ENCODE assay signal across 8 mouse cellular contexts in genomic region chr2:38688791-38689520, GRCm38 (mm10). TPM values are rescaled to one million over a fixed set of nuclear protein-coding genes. Genes with fewer than 3 reads are reported as not detected.
A peak's percentile ranks its signal among the peaks of the same experiment; 100 is the strongest.
DNase-seq lines count a peak whose midpoint lies in the region; ATAC-seq and TF ChIP-seq lines count a peak whose summit lies in the region.

No protein-coding gene starts in this region.

- no peaks in the 10 kb centered on the region for H3K9me3 ChIP-seq in lung, embryonic 14.5 days (ENCODE audit: low read depth, low read length)
- H3K9me3 ChIP-seq in forebrain, postnatal 0 days (ENCODE audit: low read length): no peaks in the 10 kb centered on the region
- no peaks in the 10 kb centered on the region for H3K9me3 ChIP-seq in kidney, postnatal 0 days (replicated peaks; ENCODE audit: low read length)

- no peaks in the 10 kb centered on the region for H3K36me3 ChIP-seq in lung, embryonic 14.5 days (ENCODE audit: insufficient read depth)
- H3K36me3 ChIP-seq in forebrain, postnatal 0 days (ENCODE audit: insufficient read depth): no peaks in the 10 kb centered on the region
- H3K36me3 ChIP-seq in kidney, postnatal 0 days (ENCODE audit: insufficient read depth, low read length): no peaks in the 10 kb centered on the region

- no peak for TF ChIP-seq POLR2A in cerebellum, adult 2 months (IDR thresholded peaks at IDR 0.05; ENCODE audit: borderline replicate concordance, insufficient read depth, low read length)

- WGBS in lung, embryonic 14.5 days: 4% methylated on average over 29 of the region's 29 CpGs
- 7% methylated on average over 29 of the region's 29 CpGs for WGBS in cerebellum, adult 2 months
- 3% methylated on average over 25 of the region's 29 CpGs for WGBS in forebrain, postnatal 0 days
- 7% methylated on average over 27 of the region's 29 CpGs for WGBS in kidney, postnatal 0 days

- no peaks in the 10 kb centered on the region for H3K27me3 ChIP-seq in lung, embryonic 14.5 days (ENCODE audit: insufficient read depth, low read length)
- H3K27me3 ChIP-seq in cerebellum, adult 2 months (ENCODE audit: control insufficient read depth, insufficient read depth, low read length): no peaks in the 10 kb centered on the region
- no peaks in the 10 kb centered on the region for H3K27me3 ChIP-seq in forebrain, postnatal 0 days (ENCODE audit: insufficient read depth, low read length)
- H3K27me3 ChIP-seq in kidney, postnatal 0 days (ENCODE audit: insufficient read depth, low read length): no peaks in the 10 kb centered on the region

- no peaks in the 10 kb centered on the region for H3K4me1 ChIP-seq in lung, embryonic 14.5 days (ENCODE audit: insufficient read depth)
- 0 out of 2 replicates have a peak, but pooled peaks cover 2% of the 10 kb centered on the region for H3K4me1 ChIP-seq in cerebellum, adult 2 months (ENCODE audit: control insufficient read depth, insufficient read depth, low read length)
- 0 out of 2 replicates have a peak, but pooled peaks cover 5% of the 10 kb centered on the region for H3K4me1 ChIP-seq in forebrain, postnatal 0 days (ENCODE audit: insufficient read depth)
- H3K4me1 ChIP-seq in kidney, postnatal 0 days (replicated peaks; ENCODE audit: insufficient read depth, low read length): no peaks in the 10 kb centered on the region

- peak overlapping the region; percentile 63 for H3K4me2 ChIP-seq in lung, embryonic 14.5 days
- H3K4me2 ChIP-seq in forebrain, postnatal 0 days (ENCODE audit: low read depth): peak overlapping the region; percentile 49
- H3K4me2 ChIP-seq in kidney, postnatal 0 days (ENCODE audit: low read length): peak overlapping the region; percentile 60

- peak; percentile 69 for TF ChIP-seq CTCF in lung, embryonic 14.5 days (IDR thresholded peaks at IDR 0.05; ENCODE audit: low read depth)
- peak; percentile 52 for TF ChIP-seq CTCF in cerebellum, adult 2 months (IDR thresholded peaks at IDR 0.05; ENCODE audit: borderline replicate concordance, insufficient read depth, low read depth, low read length)
- TF ChIP-seq CTCF in forebrain, postnatal 0 days (IDR thresholded peaks at IDR 0.05; ENCODE audit: low read depth): peak; percentile 71
- TF ChIP-seq CTCF in kidney, postnatal 0 days (IDR thresholded peaks at IDR 0.05; ENCODE audit: low read depth): peak; percentile 63

- peak overlapping the region; percentile 29 for H3K9ac ChIP-seq in lung, embryonic 14.5 days
- peak overlapping the region; percentile 44 for H3K9ac ChIP-seq in forebrain, postnatal 0 days
- H3K9ac ChIP-seq in kidney, postnatal 0 days (ENCODE audit: low read depth, low read length): peak overlapping the region; percentile 35; the same call in 1 of the 2 replicates

- peak; percentile 69 for DNase-seq in lung, embryonic 14.5 days
- no peak for DNase-seq in lung, postnatal 25 days (ENCODE audit: low spot score)
- DNase-seq in cerebellum, adult 2 months: peak; percentile 27 to 45
- peak; percentile 85 for DNase-seq in forebrain, postnatal 0 days
- peak; percentile 49 for DNase-seq in kidney, postnatal 0 days (ENCODE audit: low spot score)
- DNase-seq in lung, postnatal 36 days: peak; percentile 21
- peak; percentile 74 for DNase-seq in right cerebral cortex, postnatal 4 days
- no peak for DNase-seq in urinary bladder, postnatal 4 days (ENCODE audit: low spot score in 2 of 2)

- H3K4me3 ChIP-seq in lung, embryonic 14.5 days (ENCODE audit: low read depth, low read length): peak overlapping the region; percentile 25
- no peak overlapping the region for H3K4me3 ChIP-seq in cerebellum, adult 2 months (replicated peaks; ENCODE audit: insufficient read depth, low read depth, low read length)
- H3K4me3 ChIP-seq in forebrain, postnatal 0 days (ENCODE audit: low read depth, low read length): peak overlapping the region; percentile 19
- H3K4me3 ChIP-seq in kidney, postnatal 0 days (replicated peaks; ENCODE audit: low read depth, low read length): peak overlapping the region; percentile 16

- ATAC-seq in lung, embryonic 14.5 days (ENCODE audit: insufficient read depth): peak; percentile 78
- peak; percentile 93 for ATAC-seq in forebrain, postnatal 0 days
- ATAC-seq in kidney, postnatal 0 days (replicated peaks; ENCODE audit: low FRiP score, low read depth): no peak; the same call in 1 of the 2 replicates

- H3K27ac ChIP-seq in lung, embryonic 14.5 days (ENCODE audit: low read depth): no peak overlapping the region
- H3K27ac ChIP-seq in cerebellum, adult 2 months (ENCODE audit: insufficient read depth, low read length): no peak overlapping the region
- no peak overlapping the region; the same call in 1 of the 2 replicates for H3K27ac ChIP-seq in forebrain, postnatal 0 days (ENCODE audit: low read depth, low read length)
- H3K27ac ChIP-seq in kidney, postnatal 0 days: no peak overlapping the region

RNA-seq across cellular contexts. Expression of gene Nr5a1, which starts 25.4 kb away (rescaled TPM):
- 0.14 and 0.29 TPM in 2 replicates for polyA plus RNA-seq in lung, embryonic 14.5 days (2014; fragmentation: Nextera tagmentation; extraction: Ambion mirVana)
- 0.05 TPM in 1 of 2 replicates, not detected in the other for polyA plus RNA-seq in cerebellum, adult 2 months (2012; rRNA removed)
- 0.23 and 1.3 TPM in 2 replicates for total RNA-seq in forebrain, postnatal 0 days (2014; rRNA removed)
- polyA plus RNA-seq in forebrain, postnatal 0 days (2015; fragmentation: Nextera tagmentation; extraction: Ambion mirVana): 0.45 TPM in 1 of 2 replicates, not detected in the other
- polyA plus RNA-seq in kidney, postnatal 0 days (2015; fragmentation: Nextera tagmentation; extraction: Ambion mirVana): 0.36 and 0.56 TPM in 2 replicates

RNA-seq across cellular contexts. Expression of gene Psmb7, which starts 45.1 kb away (rescaled TPM):
- polyA plus RNA-seq in lung, embryonic 14.5 days (2014; fragmentation: Nextera tagmentation; extraction: Ambion mirVana): 264 and 270 TPM in 2 replicates
- 294 and 310 TPM in 2 replicates for polyA plus RNA-seq in cerebellum, adult 2 months (2012; rRNA removed)
- total RNA-seq in forebrain, postnatal 0 days (2014; rRNA removed): 276 and 348 TPM in 2 replicates
- polyA plus RNA-seq in forebrain, postnatal 0 days (2015; fragmentation: Nextera tagmentation; extraction: Ambion mirVana): 292 and 342 TPM in 2 replicates
- polyA plus RNA-seq in kidney, postnatal 0 days (2015; fragmentation: Nextera tagmentation; extraction: Ambion mirVana): 217 and 220 TPM in 2 replicates

Comparison
In these comparisons a context has a peak if more than half of its experiments do, and no peak if none do; other contexts are left out.
1. DNase-seq: peak in lung, embryonic 14.5 days (single experiment), cerebellum, adult 2 months (2 of 2), forebrain, postnatal 0 days (single experiment), kidney, postnatal 0 days (single experiment), lung, postnatal 36 days (single experiment) and right cerebral cortex, postnatal 4 days (single experiment); none in lung, postnatal 25 days (single experiment) and urinary bladder, postnatal 4 days (0 of 2).
2. Peak in every context shown above with its lines, with median percentiles within 50 percentile points of each other: H3K4me2 ChIP-seq, H3K9ac ChIP-seq and CTCF ChIP-seq.